Mouse (Mus musculus) ES-E14 (cell line): Measurements from ENCODE around the gene Sbf2.

Experiments used
- CHD2 ChIP-seq: IDR thresholded peaks from 2 replicates; pipeline ENCODE4 v1.6.1; 2014; ENCODE audit warnings: mild to moderate bottlenecking, low read depth, low read length, inconsistent platforms
- HCFC1 ChIP-seq: IDR thresholded peaks from 2 replicates; pipeline ENCODE4 v1.6.1; 2012; ENCODE audit warnings: low read length, inconsistent platforms, borderline replicate concordance; ENCODE audit not compliant: insufficient read depth
- MAFK ChIP-seq: IDR thresholded peaks from 2 replicates; pipeline ENCODE4 v1.6.1; 2014; ENCODE audit warnings: mild to moderate bottlenecking, low read depth, low read length, inconsistent platforms; ENCODE audit not compliant: insufficient read depth
- ZNF384 ChIP-seq: IDR thresholded peaks from 2 replicates; pipeline ENCODE4 v1.6.1; 2012; ENCODE audit warnings: low read depth, low read length, inconsistent platforms

GRCm38 (mm10) chr7:110645311-110645710, 30.6 kb upstream of the Sbf2 start:
- TF ChIP-seq ZNF384 (no peak), MAFK (no peak), HCFC1 (no peak), CHD2 (no peak)
